Mouse (Mus musculus) limb, embryonic 12.5 days (tissue): ENCODE data around the gene Usp6nl. TPM values are rescaled to one million over a fixed set of nuclear protein-coding genes. Genes with fewer than 3 reads are reported as not detected.

Experiments used
- ATAC-seq: fragments of 200-750 bp; cut with Nextera tagmentation; 2 replicates; pipeline ENCODE4 v1.8.0; 2017; ENCODE audit warnings: low read depth, moderate TSS enrichment; ENCODE audit not compliant: insufficient number of reproducible peaks, insufficient read depth, low FRiP score, low TSS enrichment
- H3K27ac ChIP-seq: fragments of 300-500 bp; sonication (generic); 2 replicates; pipeline ENCODE4 v1.5.1; 2016; ENCODE audit warnings: mild to moderate bottlenecking, moderate library complexity
- H3K27me3 ChIP-seq: fragments of 300-500 bp; sonication (generic); 2 replicates; pipeline ENCODE4 v1.6.1; 2016; ENCODE audit warnings: mild to moderate bottlenecking, moderate library complexity
- H3K36me3 ChIP-seq: fragments of 300-500 bp; sonication (generic); 2 replicates; pipeline ENCODE4 v1.6.1; 2016; ENCODE audit warnings: mild to moderate bottlenecking, moderate library complexity
- H3K4me1 ChIP-seq: fragments of 300-500 bp; sonication (generic); replicated peaks from 2 replicates; pipeline ENCODE4 v1.6.1; 2016
- H3K4me2 ChIP-seq: fragments of 300-500 bp; sonication (generic); 2 replicates; pipeline ENCODE4 v1.6.1; 2016; ENCODE audit warnings: mild to moderate bottlenecking, moderate library complexity
- H3K4me3 ChIP-seq: fragments of 300-500 bp; sonication (generic); replicated peaks from 2 replicates; pipeline ENCODE4 v1.5.1; 2016; ENCODE audit warnings: mild to moderate bottlenecking
- H3K9ac ChIP-seq: fragments of 300-500 bp; sonication (generic); replicated peaks from 2 replicates; pipeline ENCODE4 v1.6.1; 2016; ENCODE audit warnings: mild to moderate bottlenecking, moderate library complexity
- H3K9me3 ChIP-seq: fragments of 300-500 bp; sonication (generic); 2 replicates; pipeline ENCODE4 v1.6.1; 2016; ENCODE audit warnings: mild to moderate bottlenecking, moderate library complexity
- WGBS: fragments of 180-500 bp; shearing (Covaris S2); methylation state at CpG from one replicate; pipeline ENCODE4 v1.1.7; 2016; 5-methylcytosine and 5-hydroxymethylcytosine counted together
- polyA plus RNA-seq: library from polyadenylated mRNA; unstranded; fragments of >200 nt; fragmentation: Nextera tagmentation; extraction: Ambion mirVana; gene quantifications from 2 replicates; pipeline ENCODE4 v1.2.1, GENCODE M21; 2016

Usp6nl gene
- polyA plus RNA-seq, 1 experiment from 2014 or later: 16.1 TPM

- H3K4me1 ChIP-seq: peaks cover 21% of the 10 kb centered on the region
- H3K4me3 ChIP-seq: no peak overlapping the region
- H3K9me3 ChIP-seq: peaks cover 4% of the 10 kb centered on the region; the same call in 1 of the 2 replicates
- H3K4me2 ChIP-seq: no peak overlapping the region
- no peaks in the 10 kb centered on the region for H3K36me3 ChIP-seq
- no peaks in the 10 kb centered on the region for H3K27me3 ChIP-seq
- no peak for ATAC-seq
- no peak overlapping the region; the same call in 1 of the 2 replicates for H3K27ac ChIP-seq
- no peak overlapping the region for H3K9ac ChIP-seq
- WGBS: 84% methylated on average over 4 of the region's 4 CpGs
Observed at GRCm38 (mm10) chr2:6477884-6478283, 155.4 kb downstream of the Usp6nl start.

- Histone ChIP-seq H3K4me2 (no peak overlapping the region), H3K9ac (no peak overlapping the region), H3K9me3 (peaks cover 4% of the 10 kb centered on the region; the same call in 1 of the 2 replicates), H3K36me3 (no peaks in the 10 kb centered on the region), H3K27ac (peak overlapping the region; percentile 7; the same call in 1 of the 2 replicates), H3K4me3 (no peak overlapping the region), H3K4me1 (peaks cover 26% of the 10 kb centered on the region), H3K27me3 (no peaks in the 10 kb centered on the region)
- ATAC-seq: no peak
- WGBS: 74% methylated on average over 16 of the region's 16 CpGs
Observed at GRCm38 (mm10) chr2:6478361-6478965, 156.0 kb downstream of the Usp6nl start.

GRCm38 (mm10) chr2:6478966-6479391, 156.5 kb downstream of the Usp6nl start:
- H3K27ac ChIP-seq: peak overlapping the region; percentile 7
- H3K4me2 ChIP-seq: no peak overlapping the region
- peaks cover 32% of the 10 kb centered on the region for H3K4me1 ChIP-seq

GRCm38 (mm10) chr2:6479620-6480019, 157.2 kb downstream of the Usp6nl start:
- Histone ChIP-seq H3K9ac (no peak overlapping the region), H3K36me3 (no peaks in the 10 kb centered on the region), H3K27me3 (no peaks in the 10 kb centered on the region), H3K9me3 (peaks cover 4% of the 10 kb centered on the region; the same call in 1 of the 2 replicates), H3K4me1 (peaks cover 36% of the 10 kb centered on the region), H3K27ac (no peak overlapping the region), H3K4me2 (no peak overlapping the region), H3K4me3 (no peak overlapping the region)
- ATAC-seq: no peak
- 66% methylated on average over 5 of the region's 5 CpGs for WGBS

More at GRCm38 (mm10) chr2:6478966-6479391, 156.5 kb downstream of the Usp6nl start:
- no peaks in the 10 kb centered on the region for H3K27me3 ChIP-seq
- WGBS: 31% methylated on average over 13 of the region's 13 CpGs
- peaks cover 4% of the 10 kb centered on the region; the same call in 1 of the 2 replicates for H3K9me3 ChIP-seq
- H3K36me3 ChIP-seq: no peaks in the 10 kb centered on the region
- H3K9ac ChIP-seq: no peak overlapping the region
- peak; percentile 40; the same call in 1 of the 2 replicates for ATAC-seq
- no peak overlapping the region for H3K4me3 ChIP-seq

- Histone ChIP-seq H3K9me3 (no peaks in the 10 kb centered on the region), H3K27me3 (no peaks in the 10 kb centered on the region), H3K4me3 (no peak overlapping the region), H3K9ac (no peak overlapping the region), H3K4me2 (no peak overlapping the region), H3K27ac (no peak overlapping the region), H3K36me3 (no peaks in the 10 kb centered on the region), H3K4me1 (peaks cover 36% of the 10 kb centered on the region)
- WGBS: 88% methylated on average over 8 of the region's 8 CpGs
- no peak for ATAC-seq
Observed at GRCm38 (mm10) chr2:6481966-6482365, 159.5 kb downstream of the Usp6nl start.

GRCm38 (mm10) chr2:6482411-6482810, 159.9 kb downstream of the Usp6nl start:
- peak overlapping the region; percentile 66 for H3K27ac ChIP-seq
- no peak overlapping the region for H3K9ac ChIP-seq
- WGBS: 67% methylated on average over 3 of the region's 3 CpGs
- H3K36me3 ChIP-seq: no peaks in the 10 kb centered on the region
- H3K9me3 ChIP-seq: no peaks in the 10 kb centered on the region
- H3K4me3 ChIP-seq: no peak overlapping the region
- H3K4me2 ChIP-seq: no peak overlapping the region
- ATAC-seq: no peak
- no peaks in the 10 kb centered on the region for H3K27me3 ChIP-seq
- peaks cover 36% of the 10 kb centered on the region for H3K4me1 ChIP-seq

GRCm38 (mm10) chr2:6483081-6483992, 160.9 kb downstream of the Usp6nl start:
- Histone ChIP-seq H3K27me3 (no peaks in the 10 kb centered on the region; the same call in 1 of the 2 replicates), H3K9me3 (no peaks in the 10 kb centered on the region), H3K36me3 (no peaks in the 10 kb centered on the region), H3K4me2 (no peak overlapping the region), H3K9ac (no peak overlapping the region), H3K4me1 (peaks cover 36% of the 10 kb centered on the region), H3K27ac (peak overlapping the region; percentile 66), H3K4me3 (no peak overlapping the region)
- 36% methylated on average over 8 of the region's 8 CpGs for WGBS
- ATAC-seq: peak; percentile 71

GRCm38 (mm10) chr2:6484179-6484578, 161.7 kb downstream of the Usp6nl start:
- WGBS: 69% methylated on average over 3 of the region's 3 CpGs
- no peak overlapping the region for H3K9ac ChIP-seq
- H3K27ac ChIP-seq: peak overlapping the region; percentile 66
- H3K27me3 ChIP-seq: no peaks in the 10 kb centered on the region; the same call in 1 of the 2 replicates
- H3K4me2 ChIP-seq: no peak overlapping the region
- ATAC-seq: no peak
- no peaks in the 10 kb centered on the region for H3K9me3 ChIP-seq
- no peak overlapping the region for H3K4me3 ChIP-seq
- peaks cover 30% of the 10 kb centered on the region for H3K4me1 ChIP-seq
- H3K36me3 ChIP-seq: no peaks in the 10 kb centered on the region

GRCm38 (mm10) chr2:6487566-6488488, 165.4 kb downstream of the Usp6nl start:
- no peak overlapping the region for H3K4me2 ChIP-seq
- no peaks in the 10 kb centered on the region for H3K36me3 ChIP-seq
- peaks cover 5% of the 10 kb centered on the region; the same call in 1 of the 2 replicates for H3K9me3 ChIP-seq
- no peaks in the 10 kb centered on the region; the same call in 1 of the 2 replicates for H3K27me3 ChIP-seq
- H3K9ac ChIP-seq: no peak overlapping the region
- H3K4me3 ChIP-seq: no peak overlapping the region
- 80% methylated on average over 10 of the region's 10 CpGs for WGBS
- peaks cover 16% of the 10 kb centered on the region for H3K4me1 ChIP-seq
- no peak for ATAC-seq
- no peak overlapping the region for H3K27ac ChIP-seq

- Histone ChIP-seq H3K27me3 (no peaks in the 10 kb centered on the region; the same call in 1 of the 2 replicates), H3K36me3 (no peaks in the 10 kb centered on the region), H3K9me3 (peaks cover 5% of the 10 kb centered on the region; the same call in 1 of the 2 replicates), H3K4me3 (no peak overlapping the region), H3K9ac (no peak overlapping the region), H3K27ac (no peak overlapping the region), H3K4me1 (peaks cover 9% of the 10 kb centered on the region), H3K4me2 (no peak overlapping the region)
- no peak for ATAC-seq
- 85% methylated on average over 14 of the region's 14 CpGs for WGBS
Observed at GRCm38 (mm10) chr2:6488489-6489056, 166.1 kb downstream of the Usp6nl start.
